Mouse (Mus musculus): Measurements from ENCODE around the gene Grpel1. TPM values are rescaled to one million over a fixed set of nuclear protein-coding genes. Genes with fewer than 3 reads are reported as not detected.

Gene Grpel1
- total and polyA plus RNA-seq, 2 experiments from 2014 or later: 13.9 to 41.9 TPM

DNA sequence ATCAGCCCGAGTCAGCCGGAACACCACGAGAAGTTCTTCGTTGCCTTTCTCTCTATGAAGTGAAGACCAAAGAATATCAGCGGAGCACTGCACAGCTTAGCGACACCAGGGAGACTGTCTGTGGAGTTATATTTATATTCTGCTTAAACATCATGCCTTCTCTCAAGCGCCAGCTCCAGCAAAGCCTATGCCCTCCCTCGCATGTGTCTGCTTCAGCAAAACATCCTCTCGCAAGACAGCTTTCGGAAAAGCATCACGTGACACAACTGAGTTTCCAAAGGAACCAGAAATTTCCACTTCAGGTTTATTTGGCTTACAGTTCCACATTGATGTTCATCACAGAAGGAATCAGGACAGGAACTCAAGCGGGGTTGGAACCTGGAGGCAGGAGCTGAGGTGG lies 16.9 kb upstream of the Grpel1 start:
- no peaks in the 10 kb centered on the region for H3K27me3 ChIP-seq (ENCODE audit: insufficient read depth, low read length)
- WGBS: 91% methylated on average over 12 of the region's 12 CpGs
- H3K4me2 ChIP-seq (ENCODE audit: low read depth, low read length): no peak overlapping the region

DNA sequence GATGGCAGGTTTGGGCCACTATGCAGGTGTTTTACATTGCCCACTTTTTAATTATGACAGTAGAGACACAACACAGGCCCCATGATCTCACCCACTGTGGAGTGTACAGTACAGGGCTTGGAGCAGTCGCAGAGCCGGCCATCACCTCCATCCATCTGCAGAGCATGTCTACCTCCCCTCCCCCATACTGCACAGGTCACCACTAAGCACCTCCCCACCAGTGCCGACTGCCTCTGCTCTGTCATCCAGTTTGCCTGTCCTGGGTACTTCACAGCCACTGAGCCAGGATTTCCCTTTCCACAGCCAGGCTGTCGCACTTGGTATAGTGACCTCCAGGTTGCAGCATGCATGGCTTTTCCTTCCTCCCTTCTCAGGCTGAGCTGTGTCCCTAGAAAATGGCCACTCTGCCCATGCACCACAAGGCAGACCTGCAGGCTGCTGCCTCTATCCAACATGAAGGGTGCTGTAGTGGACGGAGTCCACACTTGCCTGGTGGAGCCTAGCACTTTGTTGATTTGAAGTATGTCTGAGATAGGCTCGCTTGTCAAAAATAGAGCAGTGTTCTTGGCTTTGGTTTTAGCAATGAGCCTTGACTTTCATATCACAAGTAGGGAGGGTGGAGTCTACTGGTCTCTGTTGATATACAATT lies 15.0 kb upstream of the Grpel1 start:
- no peak for ATAC-seq

More for the DNA sequence above, 16.9 kb upstream of the Grpel1 start:
- H3K4me1 ChIP-seq (ENCODE audit: insufficient read depth, low read length): no peaks in the 10 kb centered on the region
- TF ChIP-seq CTCF (IDR thresholded peaks at IDR 0.05; ENCODE audit: low read depth): no peak
- DNase-seq (ENCODE audit: low spot score) (no peak), ATAC-seq (no peak)
- no peaks in the 10 kb centered on the region for H3K36me3 ChIP-seq (ENCODE audit: insufficient read depth, low read length)
- no peak overlapping the region for H3K4me3 ChIP-seq (ENCODE audit: low read length)
- no peak overlapping the region for H3K27ac ChIP-seq
- H3K9me3 ChIP-seq (ENCODE audit: low read length): no peaks in the 10 kb centered on the region
- H3K9ac ChIP-seq (replicated peaks; ENCODE audit: low read length): no peak overlapping the region

GRCm38 (mm10) chr5:36451119-36451518 lies 13.7 kb upstream of the Grpel1 start:
- no peak overlapping the region for H3K4me2 ChIP-seq (ENCODE audit: low read depth, low read length)
- DNase-seq (ENCODE audit: low spot score) (no peak), ATAC-seq (0 out of 2 replicates have a peak, but pooled peaks have one; percentile 27)
- H3K27ac ChIP-seq: no peak overlapping the region
- no peak overlapping the region for H3K4me3 ChIP-seq (ENCODE audit: low read length)
- no peak for TF ChIP-seq CTCF (IDR thresholded peaks at IDR 0.05; ENCODE audit: low read depth)
- 30% methylated on average over 9 of the region's 10 CpGs for WGBS
- no peaks in the 10 kb centered on the region for H3K4me1 ChIP-seq (ENCODE audit: insufficient read depth, low read length)
- H3K36me3 ChIP-seq (ENCODE audit: insufficient read depth, low read length): no peaks in the 10 kb centered on the region
- no peaks in the 10 kb centered on the region for H3K27me3 ChIP-seq (ENCODE audit: insufficient read depth, low read length)
- no peaks in the 10 kb centered on the region for H3K9me3 ChIP-seq (ENCODE audit: low read length)
- H3K9ac ChIP-seq (replicated peaks; ENCODE audit: low read length): no peak overlapping the region

More for the DNA sequence above, 15.0 kb upstream of the Grpel1 start:
- no peaks in the 10 kb centered on the region for H3K4me1 ChIP-seq (ENCODE audit: insufficient read depth, low read length)
- DNase-seq (ENCODE audit: low spot score): no peak
- no peaks in the 10 kb centered on the region for H3K27me3 ChIP-seq (ENCODE audit: insufficient read depth, low read length)
- no peak for TF ChIP-seq CTCF (IDR thresholded peaks at IDR 0.05; ENCODE audit: low read depth)
- 80% methylated on average over 6 of the region's 6 CpGs for WGBS
- H3K36me3 ChIP-seq (ENCODE audit: insufficient read depth, low read length): no peaks in the 10 kb centered on the region
- no peak overlapping the region for H3K27ac ChIP-seq
- H3K4me2 ChIP-seq (ENCODE audit: low read depth, low read length): no peak overlapping the region
- H3K9me3 ChIP-seq (ENCODE audit: low read length): no peaks in the 10 kb centered on the region
- H3K9ac ChIP-seq (replicated peaks; ENCODE audit: low read length): no peak overlapping the region
- no peak overlapping the region for H3K4me3 ChIP-seq (ENCODE audit: low read length)

- Histone ChIP-seq H3K27me3 (ENCODE audit: insufficient read depth, low read length) (no peaks in the 10 kb centered on the region), H3K27ac (no peak overlapping the region), H3K9ac (replicated peaks; ENCODE audit: low read length) (no peak overlapping the region), H3K4me2 (ENCODE audit: low read depth, low read length) (no peak overlapping the region), H3K9me3 (ENCODE audit: low read length) (no peaks in the 10 kb centered on the region), H3K36me3 (ENCODE audit: insufficient read depth, low read length) (no peaks in the 10 kb centered on the region), H3K4me1 (ENCODE audit: insufficient read depth, low read length) (no peaks in the 10 kb centered on the region), H3K4me3 (ENCODE audit: low read length) (no peak overlapping the region)
- TF ChIP-seq CTCF (IDR thresholded peaks at IDR 0.05; ENCODE audit: low read depth): no peak; the same call in 1 of the 2 replicates
- ATAC-seq: peak; percentile 58
- DNase-seq (ENCODE audit: low spot score): peak; percentile 42
- 47% methylated on average over 10 of the region's 10 CpGs for WGBS
Measured at GRCm38 (mm10) chr5:36451872-36452389, 12.9 kb upstream of the Grpel1 start.

GRCm38 (mm10) chr5:36452821-36453220 lies 12.0 kb upstream of the Grpel1 start:
- DNase-seq (ENCODE audit: low spot score) (no peak), ATAC-seq (no peak)
- Histone ChIP-seq H3K4me2 (ENCODE audit: low read depth, low read length) (no peak overlapping the region), H3K36me3 (ENCODE audit: insufficient read depth, low read length) (no peaks in the 10 kb centered on the region), H3K9me3 (ENCODE audit: low read length) (no peaks in the 10 kb centered on the region), H3K4me1 (ENCODE audit: insufficient read depth, low read length) (no peaks in the 10 kb centered on the region), H3K27me3 (ENCODE audit: insufficient read depth, low read length) (no peaks in the 10 kb centered on the region), H3K27ac (no peak overlapping the region), H3K9ac (replicated peaks; ENCODE audit: low read length) (no peak overlapping the region), H3K4me3 (ENCODE audit: low read length) (no peak overlapping the region)
- 78% methylated on average over 6 of the region's 6 CpGs for WGBS
- no peak for TF ChIP-seq CTCF (IDR thresholded peaks at IDR 0.05; ENCODE audit: low read depth)

DNA sequence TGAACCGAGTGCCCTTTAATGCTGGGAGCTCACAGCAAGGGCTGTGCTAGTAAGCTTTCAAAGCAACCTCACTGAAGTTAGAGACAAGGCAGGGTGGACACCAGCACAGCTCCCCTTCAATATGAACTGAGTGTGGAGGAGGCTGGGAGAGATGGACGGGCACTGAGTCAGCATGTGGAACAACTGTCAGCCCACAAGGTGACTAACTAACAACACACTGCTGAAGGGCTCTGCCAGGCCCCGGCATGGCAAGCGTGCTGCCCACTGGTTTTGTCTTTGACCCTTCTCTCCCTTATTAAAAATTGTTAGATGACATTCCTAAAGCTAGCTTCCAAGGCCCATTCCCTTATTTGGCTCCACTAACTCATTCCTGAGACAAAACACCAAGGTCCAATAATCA lies 7.1 kb upstream of the Grpel1 start:
- Histone ChIP-seq H3K9ac (replicated peaks; ENCODE audit: low read length) (no peak overlapping the region), H3K27me3 (ENCODE audit: insufficient read depth, low read length) (no peaks in the 10 kb centered on the region), H3K36me3 (ENCODE audit: insufficient read depth, low read length) (no peaks in the 10 kb centered on the region), H3K27ac (no peak overlapping the region), H3K4me2 (ENCODE audit: low read depth, low read length) (no peak overlapping the region), H3K9me3 (ENCODE audit: low read length) (no peaks in the 10 kb centered on the region), H3K4me3 (ENCODE audit: low read length) (no peak overlapping the region), H3K4me1 (ENCODE audit: insufficient read depth, low read length) (no peaks in the 10 kb centered on the region)
- TF ChIP-seq CTCF (IDR thresholded peaks at IDR 0.05; ENCODE audit: low read depth): no peak
- 78% methylated on average over 4 of the region's 4 CpGs for WGBS
- ATAC-seq (no peak), DNase-seq (ENCODE audit: low spot score) (no peak)

- Histone ChIP-seq H3K36me3 (ENCODE audit: insufficient read depth, low read length) (no peaks in the 10 kb centered on the region), H3K4me1 (ENCODE audit: insufficient read depth, low read length) (no peaks in the 10 kb centered on the region), H3K4me3 (ENCODE audit: low read length) (no peak overlapping the region), H3K4me2 (ENCODE audit: low read depth, low read length) (no peak overlapping the region), H3K27me3 (ENCODE audit: insufficient read depth, low read length) (no peaks in the 10 kb centered on the region), H3K9ac (replicated peaks; ENCODE audit: low read length) (no peak overlapping the region), H3K9me3 (ENCODE audit: low read length) (no peaks in the 10 kb centered on the region), H3K27ac (no peak overlapping the region)
- DNase-seq (ENCODE audit: low spot score): peak; percentile 54
- WGBS: 14% methylated on average over 4 of the region's 4 CpGs
- TF ChIP-seq CTCF (IDR thresholded peaks at IDR 0.05; ENCODE audit: low read depth): peak; percentile 70
- no peak for ATAC-seq
Measured at GRCm38 (mm10) chr5:36458926-36459325, 5.9 kb upstream of the Grpel1 start.

Measured in hindbrain, postnatal 0 days (tissue).